Mouse (Mus musculus) neural tube, embryonic 13.5 days (tissue): Measurements from ENCODE around the gene Pik3r1. TPM values are rescaled to one million over a fixed set of nuclear protein-coding genes. Genes with fewer than 3 reads are reported as not detected.

Experiments used
- ATAC-seq: fragments of 200-750 bp; cut with Nextera tagmentation; 2 replicates; pipeline ENCODE4 v1.8.0; 2017; ENCODE audit warnings: low read depth, mild to moderate bottlenecking, moderate TSS enrichment, moderate library complexity
- H3K27ac ChIP-seq: fragments of 300-500 bp; sonication (generic); replicated peaks from 2 replicates; pipeline ENCODE4 v1.5.1; 2015; ENCODE audit warnings: moderate library complexity, mild to moderate bottlenecking, inconsistent platforms
- H3K27me3 ChIP-seq: fragments of 300-500 bp; sonication (generic); 2 replicates; pipeline ENCODE4 v1.6.1; 2015; ENCODE audit warnings: mild to moderate bottlenecking, inconsistent platforms
- H3K36me3 ChIP-seq: fragments of 300-500 bp; sonication (generic); 2 replicates; pipeline ENCODE4 v1.6.1; 2015; ENCODE audit warnings: mild to moderate bottlenecking, inconsistent platforms
- H3K4me1 ChIP-seq: fragments of 300-500 bp; sonication (generic); replicated peaks from 2 replicates; pipeline ENCODE4 v1.6.1; 2015; ENCODE audit warnings: inconsistent platforms
- H3K4me2 ChIP-seq: fragments of 300-500 bp; sonication (generic); 2 replicates; pipeline ENCODE4 v1.6.1; 2015; ENCODE audit warnings: inconsistent platforms, mild to moderate bottlenecking, moderate library complexity
- H3K4me3 ChIP-seq: fragments of 300-500 bp; sonication (generic); 2 replicates; pipeline ENCODE4 v1.5.1; 2015; ENCODE audit warnings: mild to moderate bottlenecking, inconsistent platforms
- H3K9ac ChIP-seq: fragments of 300-500 bp; sonication (generic); 2 replicates; pipeline ENCODE4 v1.6.1; 2015; ENCODE audit warnings: moderate library complexity, mild to moderate bottlenecking, inconsistent platforms
- H3K9me3 ChIP-seq: fragments of 300-500 bp; sonication (generic); 2 replicates; pipeline ENCODE4 v1.6.1; 2016; ENCODE audit warnings: inconsistent platforms
- WGBS: fragments of 180-500 bp; shearing (Covaris S2); methylation state at CpG from one replicate; pipeline ENCODE4 v1.1.7; 2015; 5-methylcytosine and 5-hydroxymethylcytosine counted together
- polyA plus RNA-seq: library from polyadenylated mRNA; unstranded; fragments of >200 nt; fragmentation: Nextera tagmentation; extraction: Ambion mirVana; gene quantifications from 2 replicates; pipeline ENCODE4 v1.2.1, GENCODE M21; 2015

The Pik3r1 gene
- polyA plus RNA-seq, 1 experiment from 2014 or later: 47.9 TPM

DNA sequence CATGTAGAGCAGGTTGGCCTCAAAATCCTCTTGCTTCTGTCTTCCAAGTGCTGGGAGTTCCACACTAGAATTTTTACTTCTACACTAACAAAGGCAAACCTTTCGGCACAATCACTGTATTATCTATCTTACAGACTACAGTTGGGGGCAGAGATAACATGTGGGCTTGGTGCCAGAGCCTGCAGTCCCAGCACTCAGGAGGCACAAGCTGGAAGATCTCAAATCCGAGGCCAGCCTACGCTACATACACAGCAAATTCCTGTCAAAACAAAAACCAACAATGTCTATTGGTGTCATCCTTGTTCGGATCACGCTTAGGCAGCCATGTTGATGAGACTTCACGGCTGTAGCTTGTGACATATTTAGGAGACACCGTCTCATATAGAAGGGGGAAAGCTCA lies 36.2 kb downstream of the Pik3r1 start:
- H3K36me3 ChIP-seq: no peaks in the 10 kb centered on the region
- no peaks in the 10 kb centered on the region for H3K9me3 ChIP-seq
- no peaks in the 10 kb centered on the region for H3K27me3 ChIP-seq
- 84% methylated on average over 7 of the region's 7 CpGs for whole genome bisulfite sequencing
- no peak overlapping the region for H3K4me2 ChIP-seq
- H3K27ac ChIP-seq: no peak overlapping the region
- H3K4me1 ChIP-seq: peaks cover 47% of the 10 kb centered on the region
- ATAC-seq: no peak
- no peak overlapping the region for H3K9ac ChIP-seq
- H3K4me3 ChIP-seq: no peak overlapping the region

DNA sequence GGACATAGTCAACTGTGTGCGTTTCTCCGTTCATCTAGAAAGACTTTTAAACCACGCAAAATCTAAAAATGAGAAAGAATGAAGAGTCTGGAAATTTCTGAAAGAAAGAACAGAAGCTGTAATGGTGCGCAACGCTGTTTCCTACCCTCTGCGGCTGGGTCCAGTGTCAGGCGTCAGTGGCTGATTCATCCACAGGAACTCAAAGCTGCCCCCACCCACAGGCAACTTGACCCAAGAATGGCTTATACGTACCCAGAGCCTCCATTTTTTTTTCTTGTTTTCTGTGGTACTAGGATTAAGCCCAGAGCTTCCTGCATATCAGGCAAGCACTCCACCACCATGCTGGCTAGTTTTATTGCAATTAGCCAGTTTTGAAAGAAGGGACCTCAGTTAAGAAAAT lies 37.7 kb downstream of the Pik3r1 start:
- WGBS: 86% methylated on average over 8 of the region's 8 CpGs
- H3K36me3 ChIP-seq: no peaks in the 10 kb centered on the region
- H3K9me3 ChIP-seq: no peaks in the 10 kb centered on the region
- H3K4me3 ChIP-seq: no peak overlapping the region
- H3K9ac ChIP-seq: no peak overlapping the region
- ATAC-seq: no peak
- H3K27ac ChIP-seq: no peak overlapping the region
- H3K4me1 ChIP-seq: peaks cover 38% of the 10 kb centered on the region
- no peak overlapping the region for H3K4me2 ChIP-seq
- H3K27me3 ChIP-seq: no peaks in the 10 kb centered on the region

DNA sequence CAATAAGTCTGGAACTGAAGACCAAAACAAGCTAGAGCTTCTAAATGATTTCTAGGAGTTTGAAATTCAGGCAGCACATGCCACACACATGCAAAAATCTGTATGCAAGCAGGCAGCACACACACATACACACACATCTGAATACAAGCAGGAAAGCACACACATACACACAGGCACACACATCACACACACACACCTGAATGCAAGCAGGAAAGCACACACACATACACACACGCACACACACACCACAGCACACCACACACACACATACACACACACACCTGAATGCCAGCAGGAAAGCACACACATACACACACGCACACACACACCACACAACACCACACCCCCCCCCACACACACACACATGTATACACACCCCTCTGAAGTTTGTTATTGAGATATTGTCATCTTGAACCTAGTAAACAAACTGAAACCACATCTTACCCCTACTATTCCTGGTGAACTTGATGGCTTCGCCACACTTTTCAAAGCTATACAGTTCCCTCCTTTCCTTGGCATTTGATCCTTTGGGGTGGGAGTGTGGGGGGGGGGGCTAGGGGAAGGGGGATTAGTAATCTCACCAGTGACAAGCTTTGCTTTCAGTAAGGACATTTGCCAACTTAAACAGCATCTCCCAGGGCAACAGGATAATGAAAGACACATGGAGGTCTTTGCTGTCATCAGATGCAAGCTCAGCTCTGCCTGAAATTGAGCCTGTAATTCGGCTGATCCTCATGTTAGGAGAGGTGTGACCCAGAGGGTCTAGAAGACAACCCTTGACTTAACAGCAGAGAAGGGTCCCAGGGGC lies 38.6 kb downstream of the Pik3r1 start:
- H3K27ac ChIP-seq: no peak overlapping the region
- no peaks in the 10 kb centered on the region for H3K27me3 ChIP-seq
- no peak overlapping the region for H3K4me3 ChIP-seq
- H3K36me3 ChIP-seq: no peaks in the 10 kb centered on the region
- peak; percentile 45; the same call in 1 of the 2 replicates for ATAC-seq
- H3K9ac ChIP-seq: 0 out of 2 replicates have a peak overlapping the region, but pooled peaks have one; percentile 23
- WGBS: 59% methylated on average over 4 of the region's 4 CpGs
- H3K4me2 ChIP-seq: no peak overlapping the region
- H3K9me3 ChIP-seq: no peaks in the 10 kb centered on the region
- H3K4me1 ChIP-seq: peaks cover 35% of the 10 kb centered on the region

DNA sequence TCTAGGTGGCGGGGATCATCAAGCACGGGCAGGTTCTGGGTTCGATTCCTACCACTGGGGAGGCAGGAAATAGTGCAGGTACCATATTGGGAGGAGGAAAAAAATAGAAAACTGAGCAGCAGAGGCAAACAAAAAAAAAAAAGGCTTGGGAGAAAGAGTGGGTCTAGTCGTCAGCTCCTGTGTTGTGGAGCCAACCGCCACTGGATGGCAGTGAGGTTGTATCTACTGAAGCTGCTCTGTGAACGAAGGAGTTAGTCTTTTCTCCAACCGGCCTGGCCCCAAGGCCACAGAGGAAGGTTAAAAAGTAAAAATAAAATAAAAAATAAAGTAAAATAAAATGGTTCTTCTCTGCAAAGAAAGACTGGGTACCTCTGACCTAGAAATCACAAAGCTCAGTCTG lies 39.2 kb downstream of the Pik3r1 start:
- Histone ChIP-seq H3K9me3 (no peaks in the 10 kb centered on the region), H3K27ac (0 out of 2 replicates have a peak overlapping the region, but pooled peaks have one; percentile 1), H3K36me3 (no peaks in the 10 kb centered on the region), H3K9ac (no peak overlapping the region), H3K4me2 (no peak overlapping the region), H3K27me3 (no peaks in the 10 kb centered on the region), H3K4me1 (peaks cover 33% of the 10 kb centered on the region), H3K4me3 (no peak overlapping the region)
- ATAC-seq: no peak
- WGBS: 71% methylated on average over 7 of the region's 7 CpGs

DNA sequence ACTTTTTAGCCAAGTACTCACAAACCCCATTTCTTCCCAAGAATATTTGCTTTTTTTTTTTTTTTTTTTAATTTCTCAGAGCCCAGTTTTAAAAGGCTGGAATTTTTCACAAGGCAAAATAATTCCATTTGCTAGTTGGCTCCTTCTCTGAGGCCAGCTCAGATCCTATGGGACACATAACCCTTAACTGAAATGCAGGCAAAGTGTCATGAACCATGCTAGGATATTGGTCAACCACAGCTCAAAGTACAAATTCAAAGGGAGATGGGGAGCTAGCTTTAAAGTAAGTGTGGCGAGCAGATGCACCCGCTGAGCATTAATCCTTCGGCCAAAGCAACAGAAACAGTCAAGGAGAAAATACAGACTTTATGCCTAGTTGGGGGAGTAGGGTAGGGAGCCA lies 39.7 kb downstream of the Pik3r1 start:
- H3K27ac ChIP-seq: 0 out of 2 replicates have a peak overlapping the region, but pooled peaks have one; percentile 1
- peaks cover 31% of the 10 kb centered on the region for H3K4me1 ChIP-seq
- no peak overlapping the region for H3K9ac ChIP-seq
- no peak for ATAC-seq
- 75% methylated on average over 3 of the region's 3 CpGs for WGBS
- H3K27me3 ChIP-seq: no peaks in the 10 kb centered on the region
- H3K4me2 ChIP-seq: no peak overlapping the region
- H3K4me3 ChIP-seq: no peak overlapping the region
- no peaks in the 10 kb centered on the region for H3K36me3 ChIP-seq
- H3K9me3 ChIP-seq: no peaks in the 10 kb centered on the region

DNA sequence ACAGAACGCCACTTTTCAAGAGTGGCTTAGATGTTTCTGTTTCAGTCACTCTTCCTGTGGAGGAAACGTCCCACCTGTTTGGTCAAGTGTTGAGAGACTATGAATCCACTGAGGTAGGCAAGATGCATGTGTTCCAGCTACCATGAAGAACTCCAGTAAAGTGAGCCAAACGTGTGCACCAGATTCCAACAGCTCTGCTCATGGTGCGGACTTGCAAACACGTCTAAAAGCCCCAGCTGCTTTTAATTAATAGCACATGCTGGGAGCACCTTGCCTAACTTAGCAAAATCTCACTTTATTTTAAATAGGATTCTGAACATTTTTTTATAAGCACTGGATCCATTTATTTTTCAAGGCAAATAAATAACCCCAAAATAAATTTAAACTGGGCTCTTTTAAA lies 40.2 kb downstream of the Pik3r1 start:
- Histone ChIP-seq H3K4me3 (no peak overlapping the region), H3K36me3 (no peaks in the 10 kb centered on the region), H3K9ac (no peak overlapping the region), H3K4me2 (no peak overlapping the region), H3K27ac (no peak overlapping the region), H3K9me3 (no peaks in the 10 kb centered on the region), H3K27me3 (no peaks in the 10 kb centered on the region), H3K4me1 (peaks cover 27% of the 10 kb centered on the region)
- no peak for ATAC-seq
- WGBS: 73% methylated on average over 5 of the region's 5 CpGs

DNA sequence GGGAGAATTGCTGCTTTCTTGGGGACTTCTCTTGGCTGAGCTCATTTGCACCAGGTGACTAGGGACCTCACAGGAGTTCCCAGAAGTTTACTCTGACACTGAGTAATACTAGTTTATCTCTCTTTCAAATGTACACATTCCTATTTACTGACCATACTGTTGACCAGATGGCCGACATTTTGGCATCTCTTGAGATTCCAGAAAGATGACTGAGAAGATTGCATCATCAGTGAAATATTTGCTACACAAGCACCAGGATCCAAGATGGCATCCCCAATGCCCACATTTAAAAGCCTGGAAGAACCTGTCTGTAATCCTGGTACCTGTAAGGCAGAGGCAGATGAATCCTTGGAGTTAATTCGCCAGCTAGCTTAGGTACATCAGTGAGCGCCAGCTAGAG lies 41.1 kb downstream of the Pik3r1 start:
- 96% methylated on average over 3 of the region's 3 CpGs for WGBS
- H3K4me3 ChIP-seq: no peak overlapping the region
- no peak overlapping the region for H3K9ac ChIP-seq
- H3K27ac ChIP-seq: no peak overlapping the region
- peaks cover 19% of the 10 kb centered on the region for H3K4me1 ChIP-seq
- no peak for ATAC-seq
- H3K9me3 ChIP-seq: no peaks in the 10 kb centered on the region
- H3K27me3 ChIP-seq: no peaks in the 10 kb centered on the region
- H3K4me2 ChIP-seq: no peak overlapping the region
- H3K36me3 ChIP-seq: no peaks in the 10 kb centered on the region

DNA sequence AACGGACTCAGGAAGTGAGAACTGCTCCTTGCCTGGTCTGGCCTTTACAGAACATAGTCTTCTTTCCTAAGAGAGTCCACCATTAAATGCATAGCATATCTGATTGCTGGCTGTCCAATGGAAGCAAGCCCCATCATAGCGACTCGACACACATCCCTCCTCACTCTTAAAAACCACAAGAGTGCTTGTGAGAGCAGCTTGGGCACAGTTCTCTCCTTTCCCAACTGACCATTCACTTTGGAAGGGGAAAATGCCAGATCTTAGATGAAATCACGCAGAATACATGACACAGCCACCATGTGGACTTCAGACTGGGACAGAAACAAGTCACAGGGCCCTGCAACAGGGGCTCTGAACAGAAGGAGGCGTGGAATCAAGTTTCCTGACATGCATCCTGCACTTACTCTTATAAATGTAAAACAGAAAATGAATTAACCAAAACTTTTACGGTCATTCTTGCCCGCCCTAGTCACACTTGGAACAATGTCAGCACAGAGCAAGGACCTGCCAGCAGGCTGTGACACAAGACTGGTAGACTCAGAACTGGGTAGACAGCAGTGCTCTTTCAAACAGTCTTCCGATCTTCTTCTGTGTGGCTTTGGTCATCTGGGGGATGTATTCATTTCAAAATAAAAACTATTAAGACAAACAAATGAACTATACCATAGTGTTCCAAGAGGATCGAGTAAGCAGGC lies 46.0 kb downstream of the Pik3r1 start:
- Histone ChIP-seq H3K4me2 (no peak overlapping the region), H3K27ac (no peak overlapping the region), H3K4me3 (no peak overlapping the region), H3K27me3 (no peaks in the 10 kb centered on the region), H3K9ac (no peak overlapping the region), H3K36me3 (no peaks in the 10 kb centered on the region), H3K4me1 (peaks cover 12% of the 10 kb centered on the region), H3K9me3 (no peaks in the 10 kb centered on the region)
- no peak for ATAC-seq
- WGBS: 90% methylated on average over 9 of the region's 9 CpGs

DNA sequence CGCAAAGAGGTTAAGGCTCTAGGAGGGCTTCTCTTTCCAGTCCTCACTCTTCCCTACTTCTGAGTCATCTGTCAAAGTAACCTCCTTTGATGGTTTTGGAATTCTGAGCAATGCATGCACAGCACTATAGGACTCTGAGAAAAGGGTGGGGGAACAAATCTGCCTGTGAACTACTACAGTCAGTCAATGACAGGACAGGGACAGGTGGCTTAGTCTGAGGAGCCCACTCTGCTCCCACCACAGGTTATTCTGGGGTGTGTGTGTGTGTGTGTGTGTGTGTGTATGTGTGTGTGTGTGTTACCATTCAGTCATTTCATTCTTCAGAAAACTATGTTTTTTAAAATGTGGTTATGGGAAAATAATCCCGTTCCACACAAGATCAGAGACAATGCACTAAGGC lies 46.9 kb downstream of the Pik3r1 start:
- Histone ChIP-seq H3K36me3 (no peaks in the 10 kb centered on the region), H3K27me3 (no peaks in the 10 kb centered on the region), H3K4me3 (no peak overlapping the region), H3K9ac (no peak overlapping the region), H3K4me1 (peaks cover 12% of the 10 kb centered on the region), H3K9me3 (no peaks in the 10 kb centered on the region), H3K27ac (no peak overlapping the region), H3K4me2 (no peak overlapping the region)
- ATAC-seq: no peak
- WGBS: 94% methylated on average over 1 of the region's 2 CpGs

DNA sequence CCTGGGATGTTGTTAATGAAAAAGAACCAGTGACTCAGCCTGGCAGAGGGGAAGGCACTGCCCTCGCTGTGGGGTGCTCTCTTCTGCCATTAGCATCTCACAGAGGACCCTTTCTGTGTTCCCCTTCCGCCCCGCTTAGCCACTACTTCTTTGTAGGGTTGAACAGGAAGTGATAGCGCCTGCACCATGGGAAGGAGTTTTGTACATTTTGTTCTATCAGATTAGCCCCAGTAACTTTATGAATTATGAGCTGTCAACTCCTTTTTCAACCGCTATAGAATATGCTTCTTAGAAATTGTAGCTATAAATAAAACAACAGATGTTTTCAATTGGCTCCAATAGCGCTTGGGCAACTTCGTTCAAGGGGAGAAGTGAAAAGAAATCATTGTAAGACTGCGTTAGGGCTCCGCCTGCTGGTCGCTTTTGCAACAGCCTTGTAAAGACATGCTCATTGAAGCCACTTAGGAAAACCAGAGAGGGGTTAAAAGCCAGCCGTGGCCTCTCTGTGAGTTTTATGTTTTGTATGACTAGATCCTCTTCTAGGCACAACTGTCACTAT lies 48.6 kb downstream of the Pik3r1 start:
- Histone ChIP-seq H3K27me3 (no peaks in the 10 kb centered on the region), H3K27ac (no peak overlapping the region), H3K4me1 (peaks cover 12% of the 10 kb centered on the region), H3K36me3 (no peaks in the 10 kb centered on the region), H3K9ac (no peak overlapping the region), H3K4me2 (peak overlapping the region; percentile 44), H3K9me3 (no peaks in the 10 kb centered on the region), H3K4me3 (peak overlapping the region; percentile 10; the same call in 1 of the 2 replicates)
- ATAC-seq: peak; percentile 33
- 2% methylated on average over 11 of the region's 11 CpGs for WGBS

DNA sequence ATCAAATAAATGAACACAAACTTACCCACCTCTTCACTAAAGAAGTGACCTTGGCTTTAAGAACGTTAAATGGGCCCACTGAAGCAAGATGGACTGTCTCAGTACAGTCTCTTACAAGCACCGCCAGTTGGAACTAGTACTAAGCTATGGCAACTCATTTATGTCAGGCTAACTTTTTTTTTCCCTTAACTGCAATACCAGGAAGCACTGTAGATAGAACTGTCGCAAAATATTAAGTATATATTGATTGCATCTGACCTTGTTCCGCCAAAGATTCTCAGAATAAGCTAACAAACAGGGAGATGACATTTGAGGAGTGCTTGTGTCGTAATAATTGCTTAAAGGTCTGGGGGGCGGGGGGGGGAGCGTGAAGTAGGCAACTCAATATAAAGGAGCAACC lies 49.3 kb downstream of the Pik3r1 start:
- Histone ChIP-seq H3K9me3 (no peaks in the 10 kb centered on the region), H3K4me3 (no peak overlapping the region), H3K4me2 (peak overlapping the region; percentile 44), H3K4me1 (peaks cover 12% of the 10 kb centered on the region), H3K36me3 (no peaks in the 10 kb centered on the region), H3K9ac (no peak overlapping the region), H3K27ac (no peak overlapping the region), H3K27me3 (no peaks in the 10 kb centered on the region)
- 45% methylated on average over 7 of the region's 7 CpGs for WGBS
- ATAC-seq: no peak

DNA sequence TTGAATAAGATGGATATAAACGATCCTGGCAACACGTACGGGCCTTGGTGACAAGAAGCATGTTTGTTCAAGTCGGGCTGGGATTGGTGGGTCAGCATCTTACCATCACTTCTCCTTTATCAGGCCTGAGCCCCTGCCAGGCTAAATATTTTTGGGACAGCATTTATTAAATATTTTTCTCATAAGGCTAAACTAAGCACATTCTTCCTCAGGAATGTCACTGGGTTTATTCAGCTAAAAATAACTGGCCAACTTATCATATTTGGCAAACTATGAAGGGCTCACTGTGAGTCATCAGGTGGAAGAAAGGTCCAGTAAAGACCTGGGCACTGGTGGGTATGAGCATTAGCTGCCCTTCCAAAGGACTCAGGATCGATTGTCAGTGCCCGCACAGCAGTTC lies 50.2 kb downstream of the Pik3r1 start:
- Histone ChIP-seq H3K4me1 (peaks cover 12% of the 10 kb centered on the region), H3K27ac (no peak overlapping the region), H3K4me2 (no peak overlapping the region), H3K27me3 (no peaks in the 10 kb centered on the region), H3K9ac (no peak overlapping the region), H3K9me3 (no peaks in the 10 kb centered on the region), H3K4me3 (no peak overlapping the region), H3K36me3 (no peaks in the 10 kb centered on the region)
- 73% methylated on average over 6 of the region's 6 CpGs for WGBS
- ATAC-seq: no peak
